Mouse (Mus musculus) urinary bladder, adult 2 months (tissue): ENCODE results near the gene Hmgn1. TPM values are rescaled to one million over a fixed set of nuclear protein-coding genes. Genes with fewer than 3 reads are reported as not detected.
"Not testable (repeated sequence)": the region's sequence is repeated elsewhere in the genome, so short reads cannot be mapped to it uniquely, and the experiment has no call there.

Experiments used
- DNase-seq: peaks from one replicate; pipeline ENCODE4 v3.0.0; 2022; ENCODE audit warnings: low spot score
- polyA plus RNA-seq: library from polyadenylated mRNA; depleted of rRNA; stranded (reverse); fragments of >200 nt; gene quantifications from 2 replicates; pipeline ENCODE4 v1.2.3, GENCODE M21; 2012; rRNA removed

Gene Hmgn1
- polyA plus RNA-seq, result 178 and 181 TPM in 2 replicates

DNA sequence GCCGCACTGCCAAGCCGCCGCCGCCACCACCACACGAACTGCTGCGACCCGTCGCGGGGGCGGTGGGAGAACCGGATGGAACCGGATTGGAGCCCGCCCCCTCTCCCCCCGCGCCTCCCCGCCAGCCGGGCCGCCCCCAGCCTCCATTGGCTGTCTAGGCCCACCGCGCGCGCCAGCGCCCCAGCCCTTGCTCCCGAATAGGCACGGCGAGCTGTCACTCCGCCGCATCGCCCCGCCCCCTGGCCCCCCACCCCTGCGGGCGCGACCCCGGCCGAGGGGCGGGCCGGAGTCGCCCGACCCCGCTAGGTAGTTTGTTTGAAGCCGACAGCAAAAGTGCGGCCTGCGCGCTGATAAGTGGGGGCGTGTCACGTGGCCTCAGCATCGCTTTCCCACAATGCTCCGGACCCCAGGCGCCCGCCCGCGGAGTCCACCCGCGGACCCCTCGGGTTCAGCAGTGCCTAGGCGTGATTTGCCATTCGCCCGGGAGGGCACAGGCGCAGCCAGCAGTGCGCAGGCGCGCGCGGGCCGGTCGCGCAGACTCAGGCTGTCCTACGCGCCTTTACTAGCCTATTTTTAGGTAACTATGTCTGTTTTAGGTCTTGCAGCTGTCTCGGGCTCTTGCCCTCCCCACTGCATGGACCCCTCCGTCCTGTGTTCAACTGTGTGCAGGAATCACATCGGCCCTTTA lies at the start of gene Hmgn1:
Hmgn1 (minus strand) TSS at position 73 of the 688 bp plus-strand sequence.
- DNase-seq, result peak; percentile 93

DNA sequence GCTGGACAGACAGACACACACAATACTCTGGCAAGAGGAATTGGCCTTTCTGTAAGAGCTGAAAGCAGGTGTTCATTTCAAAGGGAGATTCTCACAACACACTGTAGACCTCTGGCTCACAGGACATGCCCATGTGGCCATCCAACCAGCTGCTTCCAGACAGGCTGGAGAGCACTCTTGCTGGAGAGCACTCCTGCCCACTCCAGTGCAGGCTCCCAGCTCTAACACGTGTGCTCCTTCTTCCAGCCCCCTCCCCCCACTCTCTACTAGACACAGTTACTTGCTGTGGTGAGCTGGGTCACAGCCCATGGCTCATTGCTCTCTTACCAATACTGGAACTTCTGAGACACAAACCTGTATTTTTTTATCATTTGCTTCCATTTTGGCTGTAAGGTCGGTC lies 47.9 kb upstream of the Hmgn1 start:
- no peak for DNase-seq

- DNase-seq, result no peak
Measured at GRCm38 (mm10) chr16:96173648-96174047, 46.1 kb upstream of the Hmgn1 start.

GRCm38 (mm10) chr16:96168837-96169236 lies 41.3 kb upstream of the Hmgn1 start:
- DNase-seq, result no peak

- DNase-seq, result no peak
Measured at GRCm38 (mm10) chr16:96165723-96166264, 38.3 kb upstream of the Hmgn1 start.

DNA sequence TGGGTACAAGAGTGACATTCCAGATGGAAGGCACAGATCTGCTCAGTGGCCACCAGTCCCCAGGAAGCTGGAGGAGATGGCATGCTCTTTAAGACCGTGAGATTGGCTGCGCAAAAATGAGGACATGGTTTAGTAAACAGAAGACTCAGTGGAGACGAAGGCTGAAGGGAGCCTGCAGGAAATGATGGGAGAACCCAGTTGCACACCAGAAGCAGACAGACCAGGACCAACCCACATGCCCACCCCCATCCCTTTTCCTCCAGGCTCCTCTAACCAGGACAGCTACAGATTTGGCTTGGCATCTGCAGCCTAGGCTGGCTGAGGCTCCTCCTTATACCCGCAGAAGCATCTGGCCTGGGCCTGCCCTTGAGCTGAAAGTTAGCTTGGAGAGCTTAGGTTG lies 33.8 kb upstream of the Hmgn1 start:
- DNase-seq, result no peak

DNA sequence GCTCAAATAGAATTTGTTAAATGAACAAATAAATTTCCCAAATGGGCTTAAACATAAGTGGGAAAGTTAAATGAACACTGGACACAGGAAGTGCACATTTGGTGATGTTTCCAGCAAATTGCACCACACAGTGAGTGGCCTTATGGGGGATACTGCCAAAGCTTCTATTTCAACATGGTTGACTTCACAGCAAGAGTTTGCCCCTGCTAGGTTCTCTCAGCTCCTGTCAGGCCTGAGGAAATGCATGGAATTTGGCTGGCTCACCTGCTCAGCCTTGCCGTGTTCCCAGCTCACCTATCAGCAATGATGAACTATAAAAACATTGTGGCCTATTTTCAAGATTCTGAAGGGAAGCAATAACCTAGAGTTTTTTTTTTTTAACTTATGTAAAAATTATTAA lies 33.4 kb upstream of the Hmgn1 start:
- DNase-seq, result no peak

- no peak for DNase-seq
Measured at GRCm38 (mm10) chr16:96159794-96160346, 32.3 kb upstream of the Hmgn1 start.

GRCm38 (mm10) chr16:96159091-96159731 lies 31.7 kb upstream of the Hmgn1 start:
- DNase-seq, result peak; percentile 58

- DNase-seq, result no peak
Measured at GRCm38 (mm10) chr16:96158511-96159080, 31.1 kb upstream of the Hmgn1 start.

DNA sequence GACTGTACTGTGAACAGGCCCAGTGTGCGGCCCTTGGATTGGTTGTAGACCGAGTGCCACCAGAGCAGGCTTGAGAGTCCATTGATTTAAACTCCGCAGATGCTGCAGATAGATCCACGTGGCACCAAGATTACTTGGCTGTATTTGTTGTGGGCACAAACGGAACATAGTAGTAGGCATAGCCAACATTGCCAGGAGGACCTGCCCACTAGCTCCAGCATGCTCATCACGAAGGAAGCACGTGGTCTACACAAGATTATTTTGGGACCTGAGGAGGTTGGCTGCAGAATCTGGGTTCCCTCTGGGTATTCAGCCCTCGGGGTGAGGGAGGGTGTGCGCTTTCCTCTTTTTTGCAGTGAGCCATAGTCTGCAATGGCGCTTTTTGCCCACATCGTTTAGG lies 29.6 kb upstream of the Hmgn1 start:
- DNase-seq, result no peak

DNA sequence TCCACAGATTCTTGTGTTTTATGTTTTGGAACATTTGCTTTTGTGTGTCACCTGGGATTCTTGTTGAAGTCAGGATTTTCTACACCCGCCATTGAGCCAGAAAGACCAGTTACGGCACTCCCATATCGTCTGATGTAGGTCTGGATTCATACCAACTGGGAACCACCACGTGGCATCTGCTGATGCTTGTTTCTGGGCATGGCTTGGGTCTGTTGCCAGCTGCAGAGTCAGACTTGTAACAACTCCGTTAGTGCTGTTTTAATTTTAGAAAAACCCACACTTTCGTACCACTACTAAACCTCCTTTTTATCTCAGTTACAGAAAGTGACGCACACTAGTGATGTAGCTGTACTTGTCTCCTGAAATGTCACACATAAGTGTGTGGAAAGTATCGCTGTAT lies 28.5 kb upstream of the Hmgn1 start:
- DNase-seq, result no peak

DNA sequence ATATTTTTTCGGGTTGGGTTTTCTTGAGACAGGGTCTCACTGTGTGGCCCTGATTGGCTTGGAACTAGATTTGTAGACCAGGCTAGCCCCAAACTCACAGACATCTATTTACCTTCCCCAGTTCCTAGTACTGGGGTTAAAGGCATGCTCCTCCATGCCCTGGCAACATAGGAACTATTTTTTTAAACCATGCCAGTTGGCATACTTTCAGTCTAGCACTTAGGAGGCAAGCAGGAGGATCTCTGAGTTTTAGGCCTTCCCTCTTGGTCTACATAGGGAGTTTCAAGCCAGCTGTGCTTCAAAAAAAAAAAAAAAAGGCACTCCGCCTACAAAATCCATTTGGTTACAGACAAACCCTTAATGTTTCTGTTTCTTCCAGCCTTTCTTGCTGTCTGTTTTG lies 26.9 kb upstream of the Hmgn1 start:
- DNase-seq, result no peak

DNA sequence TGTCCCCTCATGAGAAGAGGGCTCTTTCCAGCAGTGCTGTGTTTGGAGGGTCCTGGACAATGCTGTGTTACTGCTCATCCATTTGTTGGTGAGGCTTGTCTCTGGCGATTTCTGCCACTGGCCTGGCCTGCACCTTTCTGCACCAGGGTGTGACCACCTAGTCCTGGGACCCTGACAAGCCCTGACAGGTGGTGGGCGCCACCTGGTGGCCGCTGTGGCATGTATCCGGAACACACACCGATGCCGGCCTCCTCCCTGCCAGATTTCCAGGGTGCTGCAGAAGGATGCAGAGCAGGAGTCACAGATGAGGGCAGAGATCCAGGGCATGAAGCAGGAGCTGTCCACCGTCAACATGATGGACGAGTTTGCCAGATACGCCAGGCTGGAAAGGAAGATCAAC lies 24.0 kb upstream of the Hmgn1 start:
- peak; percentile 61 for DNase-seq

DNA sequence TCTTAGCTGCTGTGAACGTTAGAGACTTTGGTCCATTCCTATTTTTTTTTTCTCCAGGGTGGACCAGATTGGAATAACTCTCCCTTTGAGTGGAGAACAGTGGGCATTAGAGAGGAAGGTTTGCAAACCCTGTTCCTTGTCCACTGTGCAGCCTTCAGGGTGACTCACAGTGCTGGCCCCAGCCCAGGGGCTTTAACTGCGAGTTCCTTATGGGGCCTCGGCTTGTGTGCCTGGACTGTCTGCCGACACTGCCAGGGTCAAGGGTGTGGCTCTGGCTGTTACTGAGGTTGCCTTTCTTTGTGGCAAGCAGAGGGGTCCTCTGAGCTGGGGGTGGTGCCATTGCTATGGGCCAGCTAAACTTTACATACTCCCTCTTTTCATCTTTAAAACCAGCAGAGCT lies 23.5 kb upstream of the Hmgn1 start:
- peak; percentile 44 for DNase-seq

DNA sequence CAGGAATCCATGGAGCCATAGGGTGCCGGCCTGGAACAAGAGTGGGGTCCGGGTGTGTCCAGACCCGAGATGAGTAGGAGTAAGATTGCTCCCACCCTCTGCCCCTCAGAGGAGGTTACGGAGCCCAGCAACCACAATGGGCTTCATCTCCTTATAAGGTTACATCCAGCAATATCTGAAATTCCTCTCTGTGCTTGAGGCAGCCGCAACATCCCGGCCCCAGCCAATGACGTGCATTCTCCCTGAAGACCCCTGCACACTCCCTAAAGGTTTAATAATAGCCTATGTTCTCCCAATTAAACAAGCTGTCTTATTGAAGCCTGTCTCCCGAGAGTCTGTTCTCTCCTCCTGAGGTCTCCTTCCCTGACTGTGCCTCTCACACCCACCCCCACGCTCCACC lies 21.8 kb upstream of the Hmgn1 start:
- no peak for DNase-seq

DNA sequence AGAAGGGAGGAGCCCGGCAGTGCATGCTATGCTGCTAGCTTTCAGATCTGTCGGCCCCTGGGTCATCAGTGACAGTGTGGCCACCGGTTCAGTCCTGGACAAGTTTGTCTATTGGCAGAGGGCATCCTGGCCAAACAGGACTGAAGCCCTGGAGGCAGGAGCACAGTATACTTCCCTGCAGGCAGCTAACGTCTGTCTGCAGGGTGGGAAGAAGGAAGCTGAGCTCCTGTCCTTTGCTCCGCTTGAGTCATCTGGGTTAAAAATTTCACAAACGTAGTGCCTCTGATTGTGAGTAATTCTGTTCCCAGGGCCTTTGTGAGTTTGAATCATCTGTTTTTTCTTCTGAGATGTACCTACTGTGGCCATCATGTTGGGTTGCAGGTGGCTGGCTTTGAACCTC lies 21.3 kb upstream of the Hmgn1 start:
- DNase-seq, result no peak

DNA sequence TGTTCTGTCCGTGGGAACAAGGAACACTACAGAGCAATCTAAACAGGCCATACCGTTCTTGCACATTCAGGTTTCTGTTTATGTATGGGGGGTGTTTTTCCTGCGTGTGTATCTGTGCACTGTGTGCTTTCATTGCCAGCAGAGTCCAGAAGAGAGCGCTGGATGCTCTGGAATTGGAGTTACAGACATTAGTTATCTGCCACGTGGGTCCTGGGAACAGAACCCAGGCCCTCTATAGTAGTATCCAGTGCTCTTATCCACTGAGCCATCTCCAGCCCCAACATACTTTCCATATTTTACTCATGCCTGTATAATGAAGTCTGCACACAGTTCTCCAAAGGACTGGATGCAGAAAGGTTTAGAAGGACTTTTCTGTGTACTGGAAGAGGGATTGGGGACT lies 18.3 kb upstream of the Hmgn1 start:
- DNase-seq, result no peak

DNA sequence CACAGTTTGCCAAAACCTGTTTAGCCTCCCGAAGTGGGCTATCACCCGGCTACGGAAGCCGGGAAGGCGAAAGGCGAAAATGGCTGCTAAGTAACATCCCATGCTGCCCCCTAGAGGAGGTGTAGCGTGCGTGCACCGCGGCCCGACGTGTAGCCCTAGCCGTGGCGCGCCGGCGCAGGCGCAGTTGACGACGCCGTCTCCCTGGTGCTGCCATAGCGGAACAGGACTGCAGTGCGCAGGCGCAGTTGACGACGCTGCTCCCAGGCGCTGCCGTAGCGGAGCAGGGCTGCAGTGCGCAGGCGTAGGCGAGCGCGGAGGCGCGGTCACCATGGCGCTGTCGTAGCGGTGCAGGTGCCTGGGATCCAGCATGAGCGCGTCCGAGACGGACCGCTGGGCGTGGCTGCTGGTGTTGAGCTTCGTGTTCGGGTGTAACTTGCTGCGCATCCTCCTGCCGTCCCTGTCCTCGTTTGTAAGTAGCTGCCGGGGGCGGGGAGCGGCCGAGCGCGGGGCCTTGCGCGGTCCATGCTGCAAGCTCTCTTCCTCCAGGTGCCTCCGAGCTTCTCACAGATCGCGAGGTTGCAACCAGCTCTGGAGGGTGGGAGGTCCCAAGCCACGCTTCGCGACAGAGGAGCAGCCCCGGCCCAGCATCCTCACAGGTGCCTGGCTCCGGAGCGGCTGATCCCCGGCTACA lies 17.7 kb upstream of the Hmgn1 start, which contains the start of gene Wrb:
Wrb (plus strand) TSS at position 298 of the 691 bp plus-strand sequence.
- peak; percentile 99 for DNase-seq

DNA sequence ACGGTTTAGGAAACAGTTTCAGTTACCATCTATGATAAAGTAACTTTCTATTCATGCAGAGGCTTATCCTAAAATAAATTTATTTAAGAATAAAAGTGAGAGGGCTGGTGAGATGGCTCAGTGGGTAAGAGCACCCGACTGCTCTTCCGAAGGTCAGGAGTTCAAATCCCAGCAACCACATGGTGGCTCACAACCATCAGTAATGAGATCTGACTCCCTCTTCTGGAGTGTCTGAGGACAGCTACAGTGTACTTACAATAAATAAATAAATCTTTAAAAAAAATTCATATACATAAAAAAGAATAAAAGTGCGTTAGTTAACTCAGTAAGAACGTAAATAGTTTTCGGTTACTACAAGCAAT lies 17.2 kb upstream of the Hmgn1 start:
- DNase-seq, result not testable (repeated sequence)

DNA sequence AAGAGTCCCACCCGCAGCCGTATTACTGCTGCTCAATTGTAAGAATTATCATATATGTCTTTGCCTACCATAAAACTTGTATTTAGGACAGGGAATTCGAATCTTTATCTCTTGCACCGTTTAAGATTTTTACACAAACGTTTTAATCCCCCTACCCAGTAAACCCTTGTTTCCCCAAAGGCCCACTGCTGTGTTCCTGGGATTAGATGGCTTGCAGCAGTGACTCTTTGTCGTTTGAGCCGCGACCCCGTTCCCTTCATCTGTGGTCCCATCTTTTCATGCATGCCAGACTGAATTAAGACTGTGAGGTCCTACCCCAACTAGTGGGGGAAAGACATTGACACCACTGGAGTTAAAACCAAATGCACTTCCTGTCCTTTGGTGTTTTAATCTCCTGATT lies 937 bp upstream of the Hmgn1 start:
- DNase-seq, result no peak

- no peak for DNase-seq
Measured at GRCm38 (mm10) chr16:96127288-96127656, 257 bp downstream of the Hmgn1 start.
